Mouse (Mus musculus): Measurements from ENCODE around the gene H2afx. TPM values are rescaled to one million over a fixed set of nuclear protein-coding genes. Genes with fewer than 3 reads are reported as not detected.
"Not testable (repeated sequence)": the region's sequence is repeated elsewhere in the genome, so short reads cannot be mapped to it uniquely, and the experiment has no call there.

H2afx gene
- polyA plus RNA-seq, 1 experiment from 2014 or later, result 390 TPM

DNA sequence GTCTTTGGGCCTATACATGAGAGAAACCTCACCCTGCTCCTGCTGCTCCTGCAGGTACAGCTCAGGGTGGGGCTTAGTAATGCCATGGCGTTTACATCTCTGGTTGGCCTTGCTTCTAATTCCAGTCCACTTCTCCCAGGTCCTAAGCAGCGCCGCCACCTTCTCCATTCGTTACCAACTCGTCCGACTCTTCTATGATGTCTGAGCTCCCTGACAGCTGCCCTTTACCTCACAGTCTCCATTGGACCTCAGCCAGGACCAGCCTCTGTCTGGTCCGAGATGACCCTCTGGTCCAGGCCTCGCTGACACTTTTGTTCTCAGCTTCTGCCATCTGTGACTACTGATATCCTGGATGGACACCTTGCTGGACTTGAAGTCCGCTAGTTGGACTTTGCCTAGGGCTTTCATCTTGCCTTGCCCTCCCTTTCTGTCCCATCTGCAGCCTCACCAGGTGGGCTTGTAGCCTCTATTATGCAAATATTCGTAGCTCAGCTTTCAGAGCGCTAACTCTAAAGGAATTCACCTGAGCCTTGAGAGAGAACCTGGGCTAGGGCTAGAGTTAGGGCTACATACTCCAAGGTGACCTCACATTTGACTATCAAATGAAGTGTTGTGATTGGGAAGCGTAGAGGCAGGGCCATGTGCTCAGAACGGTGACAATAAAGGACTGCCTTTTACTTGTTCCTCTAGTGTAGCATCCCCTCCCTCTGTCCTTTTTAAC, 1.4 kb upstream of the H2afx start:
- 97% methylated on average over 13 of the region's 13 CpGs for WGBS
- ATAC-seq (ENCODE audit: low FRiP score, low read depth), result no peak
- H3K9me3 ChIP-seq, result no peaks in the 10 kb centered on the region

DNA sequence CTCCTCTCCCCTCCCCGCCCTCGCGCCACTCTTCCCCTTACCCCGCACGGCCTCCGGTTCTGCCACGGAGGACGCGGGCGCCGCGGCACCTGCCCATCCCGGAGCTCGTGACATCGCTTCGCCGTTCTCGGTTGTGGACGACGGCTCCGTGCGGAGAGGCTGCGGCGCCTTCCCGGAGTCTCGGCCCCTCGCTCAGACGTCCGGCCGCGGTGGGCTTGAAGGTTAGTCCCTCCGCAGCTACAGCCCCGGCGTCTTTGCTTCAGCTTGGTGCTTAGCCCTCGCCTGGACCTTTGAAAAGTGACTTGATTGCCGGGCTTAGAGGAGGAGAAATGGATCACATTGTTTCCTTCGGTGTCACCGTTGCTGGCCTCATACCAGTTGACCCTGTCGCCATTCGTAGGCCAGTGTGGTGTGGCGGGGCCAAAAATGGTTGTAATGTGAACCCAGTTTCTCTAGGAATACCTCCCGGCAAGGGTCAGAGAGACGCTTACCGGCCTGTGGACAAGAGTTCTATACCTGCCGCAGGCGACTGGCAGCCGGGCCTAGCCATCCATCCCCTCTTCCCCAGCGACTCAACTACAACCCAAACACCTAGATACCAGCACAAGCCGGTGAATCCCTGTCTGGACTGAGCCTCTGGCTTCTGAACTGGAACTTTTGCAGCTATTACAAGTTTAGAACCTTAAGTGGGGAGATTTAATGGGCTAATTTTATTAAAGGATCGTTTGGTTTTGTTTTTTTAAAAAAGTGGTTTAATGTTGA, 1.0 kb downstream of the H2afx start:
- 0% methylated on average over 50 of the region's 50 CpGs for whole genome bisulfite sequencing
- Histone ChIP-seq H3K9ac (peak overlapping the region; percentile 99), H3K4me1 (peaks cover 20% of the 10 kb centered on the region), H3K4me3 (peak overlapping the region; percentile 92), H3K4me2 (replicated peaks) (peak overlapping the region; percentile 73), H3K27me3 (no peaks in the 10 kb centered on the region), H3K27ac (peak overlapping the region; percentile 97), H3K9me3 (no peaks in the 10 kb centered on the region), H3K36me3 (peaks cover 70% of the 10 kb centered on the region)
- ATAC-seq (ENCODE audit: low FRiP score, low read depth), result 0 out of 2 replicates have a peak, but pooled peaks have one; percentile 4

More for the DNA sequence above, 1.4 kb upstream of the H2afx start:
- Histone ChIP-seq H3K27me3 (no peaks in the 10 kb centered on the region), H3K36me3 (peaks cover 73% of the 10 kb centered on the region), H3K4me2 (replicated peaks) (no peak overlapping the region), H3K4me1 (peaks cover 21% of the 10 kb centered on the region), H3K9ac (no peak overlapping the region), H3K4me3 (no peak overlapping the region), H3K27ac (no peak overlapping the region)

- H3K9me3 ChIP-seq, result no peaks in the 10 kb centered on the region
- peak overlapping the region; percentile 92 for H3K4me3 ChIP-seq
- peaks cover 70% of the 10 kb centered on the region for H3K36me3 ChIP-seq
- ATAC-seq (ENCODE audit: low FRiP score, low read depth), result no peak
- peak overlapping the region; percentile 97; the same call in 1 of the 2 replicates for H3K27ac ChIP-seq
- 2% methylated on average over 5 of the region's 5 CpGs for WGBS
- peak overlapping the region; percentile 73 for H3K4me2 ChIP-seq (replicated peaks)
- H3K27me3 ChIP-seq, result no peaks in the 10 kb centered on the region
- peaks cover 20% of the 10 kb centered on the region for H3K4me1 ChIP-seq
- peak overlapping the region; percentile 99 for H3K9ac ChIP-seq
Measured at GRCm38 (mm10) chr9:44336093-44336406, 1.6 kb downstream of the H2afx start.

GRCm38 (mm10) chr9:44336513-44336912, 2.0 kb downstream of the H2afx start:
- not testable (repeated sequence) for H3K27me3 ChIP-seq; H3K9me3 ChIP-seq; ATAC-seq (ENCODE audit: low FRiP score, low read depth)
- peaks cover 20% of the 10 kb centered on the region for H3K4me1 ChIP-seq
- H3K36me3 ChIP-seq, result peaks cover 70% of the 10 kb centered on the region
- H3K27ac ChIP-seq, result peak overlapping the region; percentile 48; the same call in 1 of the 2 replicates
- peak overlapping the region; percentile 99 for H3K9ac ChIP-seq
- peak overlapping the region; percentile 73 for H3K4me2 ChIP-seq (replicated peaks)
- 33% methylated on average over 4 of the region's 4 CpGs for WGBS
- peak overlapping the region; percentile 92 for H3K4me3 ChIP-seq

- peak overlapping the region; percentile 48; the same call in 1 of the 2 replicates for H3K27ac ChIP-seq
- H3K36me3 ChIP-seq, result peaks cover 67% of the 10 kb centered on the region
- peak overlapping the region; percentile 92 for H3K4me3 ChIP-seq
- peak overlapping the region; percentile 99 for H3K9ac ChIP-seq
- peak overlapping the region; percentile 73 for H3K4me2 ChIP-seq (replicated peaks)
- H3K4me1 ChIP-seq, result peaks cover 20% of the 10 kb centered on the region
- 76% methylated on average over 3 of the region's 3 CpGs for WGBS
- no peaks in the 10 kb centered on the region for H3K9me3 ChIP-seq
- H3K27me3 ChIP-seq, result no peaks in the 10 kb centered on the region
- no peak for ATAC-seq (ENCODE audit: low FRiP score, low read depth)
Measured at GRCm38 (mm10) chr9:44336964-44337363, 2.5 kb downstream of the H2afx start.

DNA sequence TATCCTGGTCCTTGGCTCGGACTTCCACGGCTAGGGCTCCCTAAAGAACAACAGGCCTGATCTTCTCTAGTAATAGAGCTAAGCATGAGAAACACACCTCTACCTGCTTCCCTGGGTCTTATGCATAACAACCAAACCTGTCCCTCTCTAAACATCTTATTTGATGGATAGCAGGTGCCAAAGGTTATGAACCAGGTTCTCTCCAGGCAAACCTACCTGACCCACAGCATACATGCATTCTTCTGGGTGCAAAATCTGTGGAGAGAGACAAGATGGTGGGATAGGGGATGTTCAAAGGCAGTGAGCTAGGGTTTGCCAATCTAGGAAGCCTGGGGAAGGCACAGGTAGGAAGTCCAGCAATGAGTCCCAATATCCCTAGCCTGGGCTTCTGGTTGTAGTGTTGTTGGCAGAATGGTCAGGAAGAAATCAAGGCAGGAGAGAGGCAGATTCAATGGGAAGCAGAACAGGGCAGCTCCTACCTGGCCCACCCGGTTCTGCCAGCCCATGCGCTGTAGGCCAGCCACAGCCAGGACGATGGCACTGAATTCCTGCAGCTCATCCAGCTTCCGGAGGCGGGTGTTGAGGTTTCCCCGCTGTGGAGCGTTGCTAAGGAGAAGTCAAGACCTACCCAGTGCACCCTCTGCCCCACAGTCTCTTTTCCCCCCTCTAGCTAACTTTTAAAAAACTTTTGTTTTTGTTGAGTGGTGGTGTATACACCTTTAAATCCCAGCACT, 3.1 kb downstream of the H2afx start:
- peaks cover 61% of the 10 kb centered on the region for H3K36me3 ChIP-seq
- peak overlapping the region; percentile 73 for H3K4me2 ChIP-seq (replicated peaks)
- peaks cover 20% of the 10 kb centered on the region for H3K4me1 ChIP-seq
- H3K9ac ChIP-seq, result peak overlapping the region; percentile 99; the same call in 1 of the 2 replicates
- H3K4me3 ChIP-seq, result peak overlapping the region; percentile 92
- ATAC-seq (ENCODE audit: low FRiP score, low read depth), result no peak
- 0 out of 2 replicates have a peak overlapping the region, but pooled peaks have one; percentile 28 for H3K27ac ChIP-seq
- no peaks in the 10 kb centered on the region for H3K9me3 ChIP-seq
- WGBS, result 75% methylated on average over 9 of the region's 9 CpGs
- H3K27me3 ChIP-seq, result no peaks in the 10 kb centered on the region

GRCm38 (mm10) chr9:44338574-44338973, 4.1 kb downstream of the H2afx start:
- ATAC-seq (ENCODE audit: low FRiP score, low read depth), result no peak
- WGBS, result 80% methylated on average over 5 of the region's 5 CpGs
- Histone ChIP-seq H3K9ac (no peak overlapping the region), H3K9me3 (no peaks in the 10 kb centered on the region), H3K4me2 (replicated peaks) (no peak overlapping the region), H3K4me3 (no peak overlapping the region), H3K27me3 (no peaks in the 10 kb centered on the region), H3K36me3 (peaks cover 51% of the 10 kb centered on the region), H3K4me1 (peaks cover 26% of the 10 kb centered on the region), H3K27ac (no peak overlapping the region)

DNA sequence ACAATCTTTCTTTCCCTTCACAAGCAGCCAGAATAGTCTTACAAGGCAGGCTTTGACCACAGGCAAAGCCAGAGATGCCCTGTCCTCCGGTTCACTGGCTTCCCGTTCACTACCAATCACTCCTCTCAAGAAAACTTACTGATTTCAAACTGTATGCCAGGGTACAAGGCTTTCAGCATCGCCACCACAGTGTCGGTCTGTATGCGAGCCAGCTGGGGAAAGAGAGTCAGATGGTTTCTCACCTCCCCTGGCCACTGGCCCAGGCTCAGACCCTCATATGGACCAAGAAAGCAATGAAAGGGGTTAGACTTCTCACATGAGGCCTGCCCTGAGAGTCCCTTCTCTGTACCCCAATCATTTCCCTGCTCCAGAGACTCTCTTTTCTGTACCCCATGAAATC, 7.0 kb downstream of the H2afx start:
- Histone ChIP-seq H3K36me3 (peaks cover 55% of the 10 kb centered on the region), H3K4me3 (peak overlapping the region; percentile 0; the same call in 1 of the 2 replicates), H3K9me3 (no peaks in the 10 kb centered on the region), H3K27ac (no peak overlapping the region), H3K27me3 (no peaks in the 10 kb centered on the region), H3K4me2 (replicated peaks) (no peak overlapping the region), H3K9ac (0 out of 2 replicates have a peak overlapping the region, but pooled peaks have one; percentile 19), H3K4me1 (peaks cover 20% of the 10 kb centered on the region)
- WGBS, result 87% methylated on average over 5 of the region's 5 CpGs
- ATAC-seq (ENCODE audit: low FRiP score, low read depth), result no peak

DNA sequence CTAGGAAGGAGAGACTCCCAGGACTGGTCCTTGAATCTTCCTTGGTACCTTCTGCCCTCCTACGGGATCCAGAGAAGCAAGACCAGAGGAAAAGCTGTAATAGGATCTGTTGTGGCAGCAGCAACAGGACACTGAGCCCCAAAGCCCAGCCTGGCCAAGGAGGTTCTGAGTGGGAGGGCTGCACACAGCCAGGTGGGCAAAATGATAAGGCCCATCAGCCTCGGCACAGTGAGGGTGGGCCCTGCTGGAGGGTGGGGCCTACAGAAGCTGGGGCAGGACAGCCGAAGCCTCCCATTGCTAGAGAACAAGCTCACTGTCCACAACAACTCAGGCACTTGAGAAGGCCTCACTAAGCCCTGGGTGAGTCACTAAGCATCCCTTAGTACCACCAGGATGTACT, 7.7 kb downstream of the H2afx start:
- Histone ChIP-seq H3K36me3 (peaks cover 55% of the 10 kb centered on the region), H3K4me2 (replicated peaks) (no peak overlapping the region), H3K4me3 (0 out of 2 replicates have a peak overlapping the region, but pooled peaks have one; percentile 0), H3K27me3 (no peaks in the 10 kb centered on the region), H3K4me1 (peaks cover 13% of the 10 kb centered on the region), H3K9me3 (no peaks in the 10 kb centered on the region), H3K9ac (0 out of 2 replicates have a peak overlapping the region, but pooled peaks have one; percentile 19), H3K27ac (no peak overlapping the region)
- no peak for ATAC-seq (ENCODE audit: low FRiP score, low read depth)
- WGBS, result 82% methylated on average over 3 of the region's 3 CpGs

- no peak for ATAC-seq (ENCODE audit: low FRiP score, low read depth)
- Histone ChIP-seq H3K9ac (peak overlapping the region; percentile 84; the same call in 1 of the 2 replicates), H3K27me3 (no peaks in the 10 kb centered on the region), H3K4me2 (replicated peaks) (peak overlapping the region; percentile 69), H3K27ac (no peak overlapping the region), H3K4me3 (no peak overlapping the region; the same call in 1 of the 2 replicates), H3K36me3 (peaks cover 55% of the 10 kb centered on the region), H3K9me3 (no peaks in the 10 kb centered on the region), H3K4me1 (peaks cover 9% of the 10 kb centered on the region)
- WGBS, result 86% methylated on average over 1 of the region's 1 CpGs
Measured at GRCm38 (mm10) chr9:44342605-44343004, 8.1 kb downstream of the H2afx start.

DNA sequence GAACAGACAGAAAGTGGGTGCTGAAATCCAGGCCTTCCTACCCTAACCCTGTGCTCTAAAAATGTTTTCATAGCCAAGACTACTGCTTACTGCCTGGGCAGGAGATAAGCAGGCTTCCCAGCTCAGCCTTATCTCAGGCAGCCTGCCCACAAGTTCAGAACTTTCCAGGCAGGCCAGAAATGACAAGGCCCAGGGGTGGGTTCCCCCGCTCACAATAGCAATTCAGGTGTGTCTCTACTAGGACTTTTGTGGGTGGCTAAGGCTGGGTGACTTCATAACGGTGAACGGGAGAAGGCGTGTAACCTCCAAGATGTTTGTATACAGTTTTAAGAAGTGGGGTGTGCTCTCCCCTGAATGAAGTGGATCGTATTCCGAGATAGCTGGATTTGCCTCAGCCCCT, 8.8 kb downstream of the H2afx start:
- Histone ChIP-seq H3K4me3 (peak overlapping the region; percentile 77), H3K9me3 (no peaks in the 10 kb centered on the region), H3K27me3 (no peaks in the 10 kb centered on the region), H3K27ac (peak overlapping the region; percentile 95), H3K4me1 (peaks cover 6% of the 10 kb centered on the region), H3K36me3 (peaks cover 55% of the 10 kb centered on the region), H3K4me2 (replicated peaks) (peak overlapping the region; percentile 69), H3K9ac (peak overlapping the region; percentile 84)
- 9% methylated on average over 6 of the region's 6 CpGs for WGBS
- ATAC-seq (ENCODE audit: low FRiP score, low read depth), result no peak

All from limb, embryonic 13.5 days (tissue).